Mouse (Mus musculus): ENCODE data around the gene Farsa.

- TF ChIP-seq CTCF (IDR thresholded peaks at IDR 0.05; ENCODE audit: control insufficient read depth, insufficient read depth, insufficient replicate concordance, low read depth, low read length) (no peak), POLR2A (IDR thresholded peaks at IDR 0.05; ENCODE audit: control insufficient read depth, low read depth, low read length) (no peak)
Measured at GRCm38 (mm10) chr8:84901071-84901470, 44.3 kb downstream of the Farsa start.
